Mouse (Mus musculus) granulocyte monocyte progenitor cell, adult 5-6 weeks (primary cell): ENCODE results near the gene Sox13. TPM values are rescaled to one million over a fixed set of nuclear protein-coding genes. Genes with fewer than 3 reads are reported as not detected.

ENCODE experiments used
- ATAC-seq: replicated peaks from 2 replicates; pipeline ENCODE4 v1.8.0; 2016; ENCODE audit warnings: mild to moderate bottlenecking, moderate TSS enrichment, inconsistent platforms; ENCODE audit not compliant: poor library complexity, severe bottlenecking
- total RNA-seq, 2 experiments: library from RNA; stranded (forward) in 1 of 2; stranded (reverse) in 1 of 2; fragments of 200-712, 200-1000 nt in 1 of 2; fragments of >200 nt in 1 of 2; fragmentation: Nextera tagmentation in 1 of 2; gene quantifications; 2 replicates each; pipeline ENCODE4 v1.2.3; 2014 to 2017

Sox13 gene
- total RNA-seq, 2 experiments from 2014 or later, result 4.2 to 4.8 TPM

GRCm38 (mm10) chr1:133372113-133372512 lies 52.1 kb downstream of the Sox13 start:
- no peak for ATAC-seq

- ATAC-seq, result no peak
Observed at GRCm38 (mm10) chr1:133371431-133371830, 52.7 kb downstream of the Sox13 start.

- no peak for ATAC-seq
Observed at GRCm38 (mm10) chr1:133370352-133370751, 53.8 kb downstream of the Sox13 start.

GRCm38 (mm10) chr1:133368644-133369043 lies 55.5 kb downstream of the Sox13 start:
- ATAC-seq, result no peak

- ATAC-seq, result peak; percentile 60
Observed at GRCm38 (mm10) chr1:133367606-133368488, 56.3 kb downstream of the Sox13 start.

GRCm38 (mm10) chr1:133366951-133367605 lies 57.1 kb downstream of the Sox13 start:
- no peak for ATAC-seq

GRCm38 (mm10) chr1:133364890-133365289 lies 59.3 kb downstream of the Sox13 start:
- no peak for ATAC-seq

- ATAC-seq, result no peak
Observed at GRCm38 (mm10) chr1:133364022-133364630, 60.1 kb downstream of the Sox13 start.

- peak; percentile 80 for ATAC-seq
Observed at GRCm38 (mm10) chr1:133363276-133364021, 60.7 kb downstream of the Sox13 start, which contains the start of gene Etnk2. Gene Etnk2 (plus strand): TSS chr1:133363572.

GRCm38 (mm10) chr1:133362103-133362502 lies 62.1 kb downstream of the Sox13 start:
- ATAC-seq, result no peak

- ATAC-seq, result no peak
Observed at GRCm38 (mm10) chr1:133361006-133361405, 63.2 kb downstream of the Sox13 start.

GRCm38 (mm10) chr1:133356330-133356729 lies 67.8 kb downstream of the Sox13 start:
- ATAC-seq, result no peak

GRCm38 (mm10) chr1:133355912-133356311 lies 68.3 kb downstream of the Sox13 start:
- ATAC-seq, result no peak

- ATAC-seq, result no peak
Observed at GRCm38 (mm10) chr1:133355469-133355868, 68.7 kb downstream of the Sox13 start.

GRCm38 (mm10) chr1:133353371-133353809 lies 70.8 kb downstream of the Sox13 start:
- ATAC-seq, result peak; percentile 86

- ATAC-seq, result no peak
Observed at GRCm38 (mm10) chr1:133351762-133352161, 72.4 kb downstream of the Sox13 start.

GRCm38 (mm10) chr1:133350210-133350609 lies 74.0 kb downstream of the Sox13 start, which contains the start of gene Ren1:
Gene Ren1 (plus strand): TSS chr1:133350510.
- ATAC-seq, result no peak

GRCm38 (mm10) chr1:133347693-133348520 lies 76.3 kb downstream of the Sox13 start:
- ATAC-seq, result peak; percentile 81

- no peak for ATAC-seq
Observed at GRCm38 (mm10) chr1:133347226-133347625, 77.0 kb downstream of the Sox13 start.
